Mouse (Mus musculus) small intestine, adult 2 months (tissue): ENCODE measurements around the gene Serpina3c. TPM values are rescaled to one million over a fixed set of nuclear protein-coding genes. Genes with fewer than 3 reads are reported as not detected.

Experiments
- H3K27ac ChIP-seq: fragments of 200-500 bp; 2 replicates; pipeline ENCODE4 v1.5.1; 2012; ENCODE audit warnings: low read depth, low read length, control low read depth, inconsistent platforms; ENCODE audit not compliant: insufficient read depth
- H3K27me3 ChIP-seq: fragments of 200-500 bp; 2 replicates; pipeline ENCODE4 v1.6.1; 2012; ENCODE audit warnings: mild to moderate bottlenecking, moderate library complexity, low read length, inconsistent platforms; ENCODE audit not compliant: control insufficient read depth, insufficient read depth
- H3K36me3 ChIP-seq: fragments of 200-500 bp; 2 replicates; pipeline ENCODE4 v1.6.1; 2012; ENCODE audit warnings: mild to moderate bottlenecking, low read length, control low read depth, inconsistent platforms; ENCODE audit not compliant: control insufficient read depth, insufficient read depth
- H3K4me1 ChIP-seq: fragments of 200-500 bp; 2 replicates; pipeline ENCODE4 v1.6.1; 2012; ENCODE audit warnings: low read length, inconsistent platforms, mixed read lengths; ENCODE audit not compliant: control insufficient read depth, insufficient read depth, insufficient read length
- H3K4me3 ChIP-seq: fragments of 200-500 bp; 2 replicates; pipeline ENCODE4 v1.5.1; 2012; ENCODE audit warnings: low read depth, mild to moderate bottlenecking, control low read depth, inconsistent platforms, low read length, moderate library complexity
- CTCF ChIP-seq: fragments of 200-500 bp; IDR thresholded peaks from 2 replicates; pipeline ENCODE4 v1.5.1; 2012; ENCODE audit warnings: low read depth, mild to moderate bottlenecking, control low read depth, inconsistent platforms, low read length, moderate library complexity, mixed read lengths; ENCODE audit not compliant: insufficient replicate concordance, insufficient read length; ENCODE audit errors: extremely low read depth
- POLR2A ChIP-seq: fragments of 200-500 bp; IDR thresholded peaks from 2 replicates; pipeline ENCODE4 v1.6.1; 2012; ENCODE audit warnings: low read depth, mild to moderate bottlenecking, control low read depth, inconsistent platforms, low read length, moderate library complexity
- WGBS: fragments of 180-500 bp; shearing (Covaris S2); methylation state at CpG from one replicate; pipeline ENCODE4 v1.1.7; 2018; 5-methylcytosine and 5-hydroxymethylcytosine counted together
- polyA plus RNA-seq: library from polyadenylated mRNA; depleted of rRNA; stranded (reverse); fragments of >200 nt; gene quantifications from 2 replicates; pipeline ENCODE4 v1.2.3, GENCODE M21; 2012; rRNA removed

Serpina3c gene
- 0.11 and 0.14 TPM in 2 replicates for polyA plus RNA-seq

GRCm38 (mm10) chr12:104153656-104154055, at the start of gene Serpina3c:
TSS of gene Serpina3c (minus strand) at chr12:104153870.
- 88% methylated on average over 2 of the region's 2 CpGs for WGBS
- Histone ChIP-seq H3K27me3 (no peaks in the 10 kb centered on the region), H3K36me3 (no peaks in the 10 kb centered on the region), H3K4me3 (no peak within 1 kb of the TSS), H3K27ac (no peak within 1 kb of the TSS), H3K4me1 (peaks cover 5% of the 10 kb centered on the region; the same call in 1 of the 2 replicates)
- TF ChIP-seq POLR2A = no peak
- no peak for TF ChIP-seq CTCF

- H3K36me3 ChIP-seq = no peaks in the 10 kb centered on the region
- peaks cover 6% of the 10 kb centered on the region; the same call in 1 of the 2 replicates for H3K4me1 ChIP-seq
- TF ChIP-seq CTCF (no peak), POLR2A (no peak)
- H3K27ac ChIP-seq = no peak overlapping the region
- H3K27me3 ChIP-seq = no peaks in the 10 kb centered on the region
- H3K4me3 ChIP-seq = no peak overlapping the region
These were observed 37.2 kb upstream of the Serpina3c start for GRCm38 (mm10) chr12:104190852-104191251.

GRCm38 (mm10) chr12:104189246-104189645, 35.6 kb upstream of the Serpina3c start:
- H3K27me3 ChIP-seq = no peaks in the 10 kb centered on the region
- H3K4me3 ChIP-seq = no peak overlapping the region
- peaks cover 6% of the 10 kb centered on the region; the same call in 1 of the 2 replicates for H3K4me1 ChIP-seq
- TF ChIP-seq POLR2A = no peak
- TF ChIP-seq CTCF = no peak
- H3K36me3 ChIP-seq = no peaks in the 10 kb centered on the region
- no peak overlapping the region for H3K27ac ChIP-seq
- WGBS = 79% methylated on average over 2 of the region's 2 CpGs

GRCm38 (mm10) chr12:104186041-104186581, 32.4 kb upstream of the Serpina3c start:
- Histone ChIP-seq H3K27me3 (no peaks in the 10 kb centered on the region), H3K36me3 (no peaks in the 10 kb centered on the region), H3K4me3 (no peak overlapping the region), H3K4me1 (peaks cover 5% of the 10 kb centered on the region; the same call in 1 of the 2 replicates), H3K27ac (no peak overlapping the region)
- TF ChIP-seq POLR2A (no peak), CTCF (no peak)
- WGBS = 75% methylated on average over 3 of the region's 3 CpGs

- no peak overlapping the region for H3K4me3 ChIP-seq
- 82% methylated on average over 4 of the region's 4 CpGs for WGBS
These were observed 31.4 kb upstream of the Serpina3c start for GRCm38 (mm10) chr12:104185046-104185445.

GRCm38 (mm10) chr12:104178987-104179386, 25.3 kb upstream of the Serpina3c start:
- H3K27me3 ChIP-seq = no peaks in the 10 kb centered on the region
- no peak overlapping the region for H3K27ac ChIP-seq
- WGBS = 68% methylated on average over 2 of the region's 2 CpGs
- TF ChIP-seq CTCF (no peak), POLR2A (no peak)
- no peaks in the 10 kb centered on the region for H3K4me1 ChIP-seq
- no peaks in the 10 kb centered on the region for H3K36me3 ChIP-seq
- H3K4me3 ChIP-seq = no peak overlapping the region

More at GRCm38 (mm10) chr12:104185046-104185445, 31.4 kb upstream of the Serpina3c start:
- H3K27me3 ChIP-seq = no peaks in the 10 kb centered on the region
- no peaks in the 10 kb centered on the region for H3K36me3 ChIP-seq
- no peak for TF ChIP-seq CTCF
- no peak for TF ChIP-seq POLR2A
- H3K27ac ChIP-seq = no peak overlapping the region
- no peaks in the 10 kb centered on the region for H3K4me1 ChIP-seq

GRCm38 (mm10) chr12:104178577-104178976, 24.9 kb upstream of the Serpina3c start:
- no peaks in the 10 kb centered on the region for H3K36me3 ChIP-seq
- no peaks in the 10 kb centered on the region for H3K27me3 ChIP-seq
- no peak overlapping the region for H3K27ac ChIP-seq
- no peaks in the 10 kb centered on the region for H3K4me1 ChIP-seq
- TF ChIP-seq CTCF = no peak
- no peak for TF ChIP-seq POLR2A
- H3K4me3 ChIP-seq = no peak overlapping the region
